ENCODE assay signal across 14 mouse cellular contexts in the genomic region with DNA sequence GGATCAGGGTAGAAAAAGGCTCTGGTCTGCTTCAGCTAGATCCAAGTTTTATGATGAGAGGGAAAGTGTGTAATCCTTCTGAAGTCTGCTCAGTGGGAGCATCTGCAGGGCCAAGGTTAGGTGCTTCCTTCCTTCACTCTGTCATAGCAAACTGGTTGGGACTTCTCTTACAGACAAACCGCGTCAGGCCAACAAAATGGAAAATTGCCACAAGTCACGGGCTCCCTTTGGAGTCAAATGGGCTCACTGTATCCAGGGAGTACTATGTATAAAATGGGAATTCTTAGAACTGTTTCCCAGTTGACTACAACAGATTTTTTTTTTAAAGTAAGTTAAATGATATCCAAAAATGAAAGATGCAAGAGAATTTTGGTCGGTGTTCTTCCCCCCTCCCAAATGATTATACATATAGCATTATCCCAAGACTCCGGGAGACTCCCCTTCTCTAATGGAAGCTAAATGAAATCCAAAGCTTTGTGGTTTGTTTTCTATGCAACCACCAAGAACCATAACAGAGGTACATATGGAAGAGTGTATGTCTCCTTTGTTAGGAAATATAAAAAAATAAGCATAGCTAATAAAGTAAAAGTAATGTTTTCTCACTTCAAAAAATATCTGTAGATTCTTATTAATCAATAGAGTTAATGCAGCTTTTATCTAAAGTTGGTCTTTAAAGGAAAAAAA.
DNase-seq lines count a peak whose midpoint lies in the region; ATAC-seq and TF ChIP-seq lines count a peak whose summit lies in the region.
"Had no signal": no experiment of that assay in that cellular context is flagged by ENCODE, and none has a peak within 500 bp of the region (broad histone marks: within the 10 kb centered on the region; RNA-seq: fewer than 3 reads in every experiment).

No protein-coding gene starts in this region.

- 58% methylated on average over 5 of the region's 5 CpGs for WGBS in forebrain, embryonic 13.5 days
- 36% methylated on average over 5 of the region's 5 CpGs for WGBS in hindbrain, embryonic 15.5 days
- WGBS in midbrain, postnatal 0 days = 30% methylated on average over 5 of the region's 5 CpGs
- WGBS in kidney, adult 2 months = 96% methylated on average over 5 of the region's 5 CpGs

- 0 out of 2 replicates have a peak overlapping the region, but pooled peaks have one; percentile 18 for H3K4me2 ChIP-seq in forebrain, embryonic 13.5 days
- peak overlapping the region; percentile 37 for H3K4me2 ChIP-seq in hindbrain, embryonic 15.5 days
- H3K4me2 ChIP-seq in midbrain, postnatal 0 days (ENCODE audit: low read depth, low read length, poor library complexity, severe bottlenecking) = no peak overlapping the region
- H3K4me2 ChIP-seq: stomach, embryonic 15.5 days had no signal

- no peak for TF ChIP-seq POLR2A in kidney, adult 2 months (IDR thresholded peaks at IDR 0.05; ENCODE audit: low read depth, low read length)

- peak overlapping the region; percentile 81 for H3K27ac ChIP-seq in forebrain, embryonic 13.5 days
- H3K27ac ChIP-seq in hindbrain, embryonic 15.5 days (replicated peaks) = peak overlapping the region; percentile 81
- H3K27ac ChIP-seq in midbrain, postnatal 0 days (ENCODE audit: low read depth, low read length) = peak overlapping the region; percentile 76
- H3K27ac ChIP-seq in kidney, adult 2 months (ENCODE audit: insufficient read depth, low read depth, low read length) = no peak overlapping the region
- H3K27ac ChIP-seq: heart, embryonic 10.5 days; macrophage; stomach, embryonic 15.5 days had no signal

- H3K36me3 ChIP-seq in forebrain, embryonic 13.5 days (ENCODE audit: poor library complexity, severe bottlenecking) = no peaks in the 10 kb centered on the region
- H3K36me3 ChIP-seq in hindbrain, embryonic 15.5 days = no peaks in the 10 kb centered on the region
- no peaks in the 10 kb centered on the region for H3K36me3 ChIP-seq in midbrain, postnatal 0 days (ENCODE audit: insufficient read depth, low read length)
- no peaks in the 10 kb centered on the region for H3K36me3 ChIP-seq in kidney, adult 2 months (ENCODE audit: control insufficient read depth, insufficient read depth, low read length)
- H3K36me3 ChIP-seq: heart, embryonic 10.5 days; stomach, embryonic 15.5 days had no signal

- no peak overlapping the region for H3K4me3 ChIP-seq in forebrain, embryonic 13.5 days
- no peak overlapping the region for H3K4me3 ChIP-seq in hindbrain, embryonic 15.5 days
- no peak overlapping the region for H3K4me3 ChIP-seq in midbrain, postnatal 0 days (ENCODE audit: low read depth, low read length)
- H3K4me3 ChIP-seq in kidney, adult 2 months (ENCODE audit: insufficient read depth, low read depth, low read length) = no peak overlapping the region
- H3K4me3 ChIP-seq: heart, embryonic 10.5 days; stomach, embryonic 15.5 days had no signal

- peak; percentile 57 for ATAC-seq in forebrain, embryonic 13.5 days
- peak; percentile 57; the same call in 1 of the 2 replicates for ATAC-seq in hindbrain, embryonic 15.5 days (ENCODE audit: low FRiP score, low read depth)
- no peak for ATAC-seq in midbrain, postnatal 0 days (ENCODE audit: low FRiP score)
- ATAC-seq: liver, postnatal 0 days had no signal

- H3K9ac ChIP-seq in forebrain, embryonic 13.5 days = no peak overlapping the region
- H3K9ac ChIP-seq in hindbrain, embryonic 15.5 days = no peak overlapping the region
- no peak overlapping the region for H3K9ac ChIP-seq in midbrain, postnatal 0 days (replicated peaks; ENCODE audit: low read length, poor library complexity, severe bottlenecking)
- H3K9ac ChIP-seq: liver, postnatal 0 days; stomach, embryonic 15.5 days had no signal

- H3K4me1 ChIP-seq in forebrain, embryonic 13.5 days = peaks cover 30% of the 10 kb centered on the region
- H3K4me1 ChIP-seq in hindbrain, embryonic 15.5 days (replicated peaks) = peaks cover 28% of the 10 kb centered on the region
- H3K4me1 ChIP-seq in midbrain, postnatal 0 days (ENCODE audit: insufficient read depth, low read length) = no peaks in the 10 kb centered on the region
- no peaks in the 10 kb centered on the region for H3K4me1 ChIP-seq in kidney, adult 2 months (ENCODE audit: control insufficient read depth, insufficient read depth, low read length)
- H3K4me1 ChIP-seq: heart, embryonic 10.5 days; stomach, embryonic 15.5 days had no signal

- no peaks in the 10 kb centered on the region for H3K9me3 ChIP-seq in forebrain, embryonic 13.5 days (replicated peaks)
- H3K9me3 ChIP-seq in hindbrain, embryonic 15.5 days = no peaks in the 10 kb centered on the region
- H3K9me3 ChIP-seq in midbrain, postnatal 0 days (ENCODE audit: low read length) = no peaks in the 10 kb centered on the region
- H3K9me3 ChIP-seq: heart, embryonic 10.5 days; stomach, embryonic 15.5 days had no signal

- no peaks in the 10 kb centered on the region for H3K27me3 ChIP-seq in forebrain, embryonic 13.5 days
- H3K27me3 ChIP-seq in hindbrain, embryonic 15.5 days = no peaks in the 10 kb centered on the region
- no peaks in the 10 kb centered on the region for H3K27me3 ChIP-seq in midbrain, postnatal 0 days (ENCODE audit: insufficient read depth, low read length)
- no peaks in the 10 kb centered on the region for H3K27me3 ChIP-seq in kidney, adult 2 months (replicated peaks; ENCODE audit: control insufficient read depth, insufficient read depth, low read length)
- H3K27me3 ChIP-seq: stomach, embryonic 15.5 days had no signal

- TF ChIP-seq CTCF in midbrain, postnatal 0 days (IDR thresholded peaks at IDR 0.05) = no peak
- TF ChIP-seq CTCF in kidney, adult 2 months (conservative IDR thresholded peaks at IDR 0.05; ENCODE audit: insufficient read depth, insufficient read length, low read depth, low read length) = no peak

- peak; percentile 14 to 32 for DNase-seq in layer of hippocampus, postnatal 10 days (ENCODE audit: low spot score in 2 of 2)
- DNase-seq in layer of hippocampus, postnatal 36 days = no peak
- no peak for DNase-seq in midbrain, postnatal 0 days (ENCODE audit: low spot score)
- no peak for DNase-seq in yolk sac, embryonic 10.5 days (ENCODE audit: low spot score)
- no peak for DNase-seq in frontal cortex, postnatal 14 days (ENCODE audit: low spot score in 2 of 2)
- DNase-seq in kidney, adult 2 months = no peak
- DNase-seq: gastrocnemius, postnatal 10 days; kidney, adult 18-20 months; liver, postnatal 0 days had no signal

Comparison
In these comparisons a context has a peak if more than half of its experiments do, and no peak if none do; other contexts are left out.
1. DNase-seq: peak in layer of hippocampus, postnatal 10 days (2 of 2); none in layer of hippocampus, postnatal 36 days (0 of 2), midbrain, postnatal 0 days (single experiment), yolk sac, embryonic 10.5 days (single experiment), frontal cortex, postnatal 14 days (0 of 2) and kidney, adult 2 months (single experiment).